Mouse (Mus musculus) layer of hippocampus, adult 2 months (tissue): ENCODE measurements around the gene Sae1. TPM values are rescaled to one million over a fixed set of nuclear protein-coding genes. Genes with fewer than 3 reads are reported as not detected.
"Not testable (repeated sequence)": the region's sequence is repeated elsewhere in the genome, so short reads cannot be mapped to it uniquely, and the experiment has no call there.

Experiments used
- DNase-seq, 2 experiments: peaks; one replicate each; pipeline ENCODE4 v3.0.0; 2022; ENCODE audit warnings: low spot score in 2 of 2
- H3K27ac ChIP-seq: fragments of 200-600 bp; 2 replicates; pipeline ENCODE4 v1.8.1; 2022
- H3K4me3 ChIP-seq: fragments of 200-600 bp; 2 replicates; pipeline ENCODE4 v1.8.1; 2022; ENCODE audit warnings: mild to moderate bottlenecking
- CTCF ChIP-seq: fragments of 200-600 bp; conservative IDR thresholded peaks from 2 replicates; pipeline ENCODE4 v1.8.1; 2022; ENCODE audit warnings: antibody characterized with exemption, mild to moderate bottlenecking, moderate library complexity
- total RNA-seq, 2 experiments: library from RNA; stranded (reverse); gene quantifications; 2 replicates each; pipeline ENCODE4 v1.2.3; 2021

Gene Sae1
- total RNA-seq, 2 experiments from 2014 or later, result 89.8 to 90.7 TPM

- TF ChIP-seq CTCF, result no peak
- H3K4me3 ChIP-seq, result peak overlapping the region; percentile 70
These were observed 78.1 kb downstream of the Sae1 start for GRCm38 (mm10) chr7:16309318-16310019.

DNA sequence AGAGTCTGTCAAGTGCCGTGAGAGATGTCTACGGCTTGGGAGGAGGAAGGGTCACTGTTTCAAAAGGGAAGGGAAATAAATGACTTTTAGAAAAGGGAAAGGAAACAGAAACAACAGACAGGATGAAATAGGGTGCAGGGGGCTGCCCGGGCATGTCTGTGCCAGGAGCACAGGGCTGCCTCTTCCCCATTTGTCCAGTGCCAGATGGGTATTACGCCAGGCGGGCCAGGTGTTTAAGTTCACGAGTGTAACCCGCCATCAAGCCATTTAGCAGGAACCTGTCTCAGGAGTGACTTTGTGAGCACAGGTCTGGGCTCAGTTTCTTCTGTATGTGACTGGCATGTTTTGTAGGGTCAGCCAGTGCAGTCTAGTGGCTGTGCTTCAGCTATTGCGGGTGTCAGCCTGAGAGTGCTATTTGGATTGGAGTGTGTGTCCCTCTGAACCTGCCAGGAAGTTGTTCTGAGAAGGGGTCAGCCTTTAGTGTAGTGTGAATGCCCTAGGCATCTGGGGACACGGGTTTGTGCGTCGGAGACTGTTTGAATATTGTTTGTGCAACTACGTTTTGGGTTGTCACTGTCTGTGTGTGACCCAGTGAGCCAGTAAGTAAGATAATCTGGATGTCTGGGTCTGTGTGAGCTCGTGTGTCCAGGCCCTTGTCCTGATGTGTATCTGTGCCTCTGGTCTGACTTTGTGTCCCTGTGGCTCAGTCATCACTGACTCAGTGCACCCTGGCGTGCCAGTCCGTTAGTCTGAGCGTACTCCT is 78.9 kb downstream of the Sae1 start:
- peak overlapping the region; percentile 70 for H3K4me3 ChIP-seq
- TF ChIP-seq CTCF, result no peak
- peak overlapping the region; percentile 85 for H3K27ac ChIP-seq
- no peak for DNase-seq

More at GRCm38 (mm10) chr7:16309318-16310019, 78.1 kb downstream of the Sae1 start:
- DNase-seq, result peak; percentile 85
- H3K27ac ChIP-seq, result peak overlapping the region; percentile 85

DNA sequence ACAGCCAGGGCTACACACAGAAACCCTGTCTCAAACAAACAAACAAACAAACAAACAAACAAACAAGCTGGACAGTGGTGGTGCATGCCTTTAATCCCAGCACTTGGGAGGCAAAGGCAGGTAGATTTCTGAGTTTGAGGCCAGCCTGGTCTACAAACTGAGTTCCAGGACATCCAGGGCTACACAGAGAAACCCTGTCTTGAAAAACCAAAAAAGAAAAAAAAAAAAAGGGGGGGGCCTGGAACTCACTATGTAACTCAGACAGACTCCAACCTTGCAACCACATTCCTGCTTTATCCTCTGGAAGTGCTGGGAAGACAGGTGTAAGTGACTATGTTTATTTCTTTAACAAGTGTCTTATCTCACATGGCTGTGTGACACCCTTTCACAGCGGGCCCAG is 79.5 kb downstream of the Sae1 start, which contains the start of gene Bbc3:
TSS of gene Bbc3 (plus strand) at position 301 of the 400 bp plus-strand sequence.
- DNase-seq, result not testable (repeated sequence)
- Histone ChIP-seq H3K4me3 (peak within 1 kb of the TSS; percentile 70), H3K27ac (peak within 1 kb of the TSS; percentile 85)

DNA sequence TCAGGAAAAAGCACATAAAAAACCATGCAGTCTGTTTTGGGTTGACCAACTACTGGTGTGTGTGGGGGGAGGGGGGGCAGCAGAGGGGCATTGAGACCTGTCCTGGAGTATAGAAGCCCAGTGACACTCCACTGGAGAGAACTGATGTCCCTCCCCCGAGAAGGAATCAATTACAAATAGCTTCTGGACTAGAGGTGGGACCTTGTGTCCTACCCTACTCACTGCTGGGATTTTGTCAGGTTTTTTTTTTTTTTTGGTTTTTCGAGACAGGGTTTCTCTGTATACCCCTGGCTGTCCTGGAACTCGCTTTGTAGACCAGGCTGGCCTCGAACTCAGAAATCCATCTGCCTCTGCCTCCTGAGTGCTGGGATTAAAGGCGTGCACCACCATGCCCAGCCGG is 80.5 kb downstream of the Sae1 start:
- not testable (repeated sequence) for DNase-seq, H3K4me3 ChIP-seq, H3K27ac ChIP-seq

DNA sequence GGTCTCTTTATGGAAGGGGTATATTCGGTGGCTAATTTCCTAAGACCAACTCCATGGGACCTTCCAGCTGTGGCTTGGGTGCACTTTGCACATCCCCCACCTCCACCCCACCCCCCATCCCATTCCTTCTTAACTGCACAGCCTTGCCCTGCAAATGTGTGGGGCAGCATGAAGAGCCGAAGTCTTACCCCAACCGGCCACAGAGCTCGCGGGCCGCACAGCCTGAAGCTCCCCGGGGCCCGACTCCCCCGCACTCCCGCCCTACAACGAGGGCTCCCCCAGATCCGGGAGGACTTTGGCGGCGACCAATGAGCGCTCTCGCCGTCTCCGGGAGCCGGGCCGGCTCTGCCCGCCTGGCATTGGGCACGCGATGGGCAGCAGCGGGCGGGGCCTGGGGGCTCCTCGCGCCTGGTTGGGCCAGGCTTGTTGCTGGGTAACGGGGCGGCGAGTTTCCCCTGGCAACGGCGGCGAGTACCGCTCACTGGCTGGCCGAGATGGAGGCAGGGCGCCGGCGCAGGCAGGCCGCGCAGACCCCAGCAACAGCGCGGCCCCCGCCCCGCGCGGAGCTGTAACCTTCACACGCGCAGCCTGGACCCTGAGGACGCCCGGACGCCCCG is 88.1 kb downstream of the Sae1 start:
- TF ChIP-seq CTCF, result no peak
- Histone ChIP-seq H3K27ac (peak overlapping the region; percentile 94), H3K4me3 (peak overlapping the region; percentile 76)
- peak; percentile 97 for DNase-seq

DNA sequence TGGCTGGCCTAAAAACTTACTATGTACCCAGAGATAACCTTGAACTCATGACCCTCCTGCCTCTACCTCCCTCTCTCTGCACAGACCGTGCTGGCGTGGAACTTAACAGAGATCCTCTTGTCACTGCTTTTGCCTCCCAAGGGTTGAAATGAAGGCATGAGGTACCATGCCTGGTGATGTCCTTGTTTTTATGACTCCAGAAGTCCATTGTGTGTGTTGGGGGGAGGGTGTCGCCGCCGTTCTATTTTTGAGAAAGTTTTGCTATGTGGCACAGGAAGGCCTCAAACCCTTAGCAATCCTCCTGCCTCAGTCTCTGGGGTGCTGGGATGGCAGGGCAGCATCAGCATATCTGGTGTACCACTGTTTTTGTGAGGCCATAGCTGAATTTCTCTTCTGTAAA is 88.7 kb downstream of the Sae1 start:
- peak overlapping the region; percentile 76 for H3K4me3 ChIP-seq
- H3K27ac ChIP-seq, result peak overlapping the region; percentile 94
- no peak for DNase-seq
- TF ChIP-seq CTCF, result no peak

GRCm38 (mm10) chr7:16297616-16298015 is 90.0 kb downstream of the Sae1 start:
- H3K4me3 ChIP-seq, result no peak overlapping the region
- peak overlapping the region; percentile 94; the same call in 1 of the 2 replicates for H3K27ac ChIP-seq
- no peak for DNase-seq

GRCm38 (mm10) chr7:16296766-16297390 is 90.7 kb downstream of the Sae1 start:
- Histone ChIP-seq H3K4me3 (peak overlapping the region; percentile 49), H3K27ac (peak overlapping the region; percentile 94)
- peak; percentile 75 to 83 for DNase-seq
- TF ChIP-seq CTCF, result peak; percentile 70

More at GRCm38 (mm10) chr7:16297616-16298015, 90.0 kb downstream of the Sae1 start:
- no peak for TF ChIP-seq CTCF

DNA sequence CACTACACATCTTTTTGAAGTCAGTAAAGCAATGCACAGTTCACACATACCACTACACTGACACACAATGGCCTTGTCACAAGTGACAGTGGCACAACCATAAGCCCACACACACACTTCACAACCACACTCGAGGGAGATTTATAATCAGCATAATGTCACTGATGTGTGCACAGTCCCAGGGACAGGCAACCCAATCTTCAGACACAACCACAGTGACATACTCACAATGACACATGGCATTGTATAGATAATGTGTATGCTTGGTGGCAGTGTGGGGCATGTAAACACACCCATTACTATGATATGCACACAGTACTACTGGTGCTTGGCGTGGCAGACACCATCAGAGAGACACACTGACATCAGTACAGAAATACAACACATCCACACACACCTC is 91.5 kb downstream of the Sae1 start:
- no peak for TF ChIP-seq CTCF
- H3K4me3 ChIP-seq, result no peak overlapping the region
- DNase-seq, result no peak
- H3K27ac ChIP-seq, result peak overlapping the region; percentile 94

DNA sequence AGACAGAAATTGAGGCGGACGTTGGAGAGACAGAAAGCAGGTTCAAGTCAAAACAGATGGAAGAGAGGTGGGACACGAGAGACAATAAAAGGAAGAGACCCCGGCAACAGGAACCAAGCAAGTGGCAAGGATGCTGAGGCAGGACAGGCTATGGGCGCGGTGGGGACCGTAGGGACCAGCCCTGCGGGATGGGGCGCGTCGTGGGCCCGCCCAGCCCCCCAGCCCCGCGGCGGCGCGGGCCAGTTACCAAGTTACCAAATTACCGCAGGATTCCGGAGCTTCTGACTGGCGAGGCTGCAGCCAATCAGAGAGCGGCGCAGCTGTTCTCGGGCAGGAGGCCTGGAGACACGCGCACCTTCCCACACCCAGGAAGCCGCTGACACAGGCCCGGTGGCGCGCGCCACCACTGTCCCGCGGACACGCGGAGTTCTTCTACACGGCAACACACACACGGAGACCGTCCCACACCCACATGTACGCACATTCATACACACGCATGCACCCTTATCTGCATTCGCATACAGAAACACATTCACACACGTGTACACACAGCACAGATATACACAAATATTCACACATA is 92.2 kb downstream of the Sae1 start:
- TF ChIP-seq CTCF, result no peak
- peak overlapping the region; percentile 94 for H3K27ac ChIP-seq
- peak overlapping the region; percentile 71 for H3K4me3 ChIP-seq
- peak; percentile 77 to 82 for DNase-seq

DNA sequence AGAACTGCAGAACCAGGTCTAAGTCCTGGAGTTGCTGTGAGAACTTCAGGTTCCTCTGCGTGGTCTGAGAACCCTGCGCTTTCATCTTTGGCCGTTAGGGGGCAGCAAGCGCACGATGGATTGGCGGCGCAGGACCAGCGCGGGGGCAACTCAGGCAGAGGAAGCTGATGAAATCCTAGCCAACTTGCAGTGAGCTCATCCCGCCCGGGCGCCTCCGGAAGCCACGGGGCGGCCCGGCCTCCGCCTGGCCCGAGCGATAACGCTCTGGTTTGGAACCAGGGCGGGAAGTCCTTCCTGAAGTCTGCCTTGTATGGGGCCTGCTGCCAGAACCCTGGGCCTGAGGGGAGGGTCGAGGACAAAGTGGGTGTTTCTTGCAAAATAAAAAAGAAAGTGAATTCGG is 92.8 kb downstream of the Sae1 start:
- H3K27ac ChIP-seq, result peak overlapping the region; percentile 94
- TF ChIP-seq CTCF, result peak; percentile 80

DNA sequence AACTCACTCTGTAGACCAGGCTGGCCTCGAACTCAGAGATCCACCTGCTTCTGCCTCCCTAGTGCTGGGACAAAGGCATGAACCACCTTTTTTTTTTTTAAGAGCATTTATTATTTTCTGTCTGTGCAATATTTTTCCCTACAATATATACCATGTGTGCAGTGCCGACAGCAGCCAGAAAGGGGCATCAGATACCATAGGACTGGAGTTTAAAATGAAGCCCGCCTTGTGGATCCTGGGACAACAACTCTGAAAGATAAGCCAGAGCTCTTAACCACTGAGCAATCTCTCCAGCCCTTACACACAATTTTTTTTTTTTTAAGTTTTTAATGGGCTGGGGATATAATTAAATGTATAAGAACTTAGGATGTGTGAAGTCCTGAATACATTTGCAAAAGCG is 93.3 kb downstream of the Sae1 start:
- no peak for DNase-seq
- no peak for TF ChIP-seq CTCF
- H3K4me3 ChIP-seq, result no peak overlapping the region
- H3K27ac ChIP-seq, result peak overlapping the region; percentile 94; the same call in 1 of the 2 replicates

More for the DNA sequence above, 92.8 kb downstream of the Sae1 start:
- H3K4me3 ChIP-seq, result peak overlapping the region; percentile 71
- peak; percentile 91 to 96 for DNase-seq
